Mouse (Mus musculus): ENCODE measurements around the gene Kcna4.

- TF ChIP-seq TAL1 (conservative IDR thresholded peaks at IDR 0.05; ENCODE audit: low read depth, low read length): no peak
- TF ChIP-seq GATA1 (IDR thresholded peaks at IDR 0.05; ENCODE audit: borderline replicate concordance, low read length): no peak
- TF ChIP-seq GATA2 (IDR thresholded peaks at IDR 0.05; ENCODE audit: borderline replicate concordance, low read depth, low read length): no peak
- TF ChIP-seq CTCF (IDR thresholded peaks at IDR 0.05; ENCODE audit: low read depth, low read length): no peak
- no peak for TF ChIP-seq POLR2AphosphoS5 (IDR thresholded peaks at IDR 0.05; ENCODE audit: insufficient replicate concordance, low read depth, low read length)
Observed at GRCm38 (mm10) chr2:107270050-107270449, 20.4 kb upstream of the Kcna4 start.

All from G1E (cell line).